Mouse (Mus musculus) cerebellum, adult 2 months (tissue): ENCODE data around the gene Rora.

Source experiments
- CTCF ChIP-seq: fragments of 200-500 bp; IDR thresholded peaks from 2 replicates; pipeline ENCODE4 v1.5.1; 2011; ENCODE audit warnings: low read depth, mild to moderate bottlenecking, control low read depth, low read length, moderate library complexity, borderline replicate concordance; ENCODE audit not compliant: insufficient read depth
- POLR2A ChIP-seq: fragments of 200-500 bp; IDR thresholded peaks from 2 replicates; pipeline ENCODE4 v1.6.1; 2011; ENCODE audit warnings: low read length, control low read depth, borderline replicate concordance; ENCODE audit not compliant: insufficient read depth

DNA sequence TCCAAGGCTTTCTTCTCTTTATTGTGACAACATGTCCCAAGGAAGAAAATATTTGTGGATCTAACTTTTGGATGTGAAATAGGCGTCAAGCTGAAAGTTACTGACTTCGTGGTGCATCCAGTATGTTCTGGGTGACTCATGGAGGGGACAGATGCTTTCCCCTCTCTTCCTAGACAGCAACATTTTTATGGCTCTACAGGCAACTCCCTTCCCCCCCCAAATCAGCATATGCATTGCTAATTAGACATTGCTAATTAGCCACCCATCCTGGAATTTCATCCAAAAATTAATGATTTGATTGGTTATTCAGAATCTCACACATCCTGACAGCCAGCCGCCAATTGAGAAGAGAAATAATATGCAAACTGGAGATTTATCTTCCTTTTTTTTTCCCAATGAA lies 12.5 kb upstream of the Rora start:
- TF ChIP-seq POLR2A = no peak
- TF ChIP-seq CTCF = no peak
